Mouse (Mus musculus) midbrain, embryonic 16.5 days (tissue): ENCODE results near the gene Sun2. TPM values are rescaled to one million over a fixed set of nuclear protein-coding genes. Genes with fewer than 3 reads are reported as not detected.

Source experiments
- ATAC-seq: fragments of 200-750 bp; cut with Nextera tagmentation; 2 replicates; pipeline ENCODE4 v1.8.0; 2017; ENCODE audit warnings: moderate TSS enrichment
- H3K27ac ChIP-seq: fragments of 300-500 bp; sonication (generic); 2 replicates; pipeline ENCODE4 v1.5.1; 2014; ENCODE audit warnings: mild to moderate bottlenecking, low read length, mixed read lengths
- H3K27me3 ChIP-seq: fragments of 300-500 bp; sonication (generic); 2 replicates; pipeline ENCODE4 v1.6.1; 2014; ENCODE audit warnings: low read depth, low read length, mixed read lengths; ENCODE audit not compliant: control insufficient read depth, insufficient read depth
- H3K36me3 ChIP-seq: fragments of 300-500 bp; sonication (generic); 2 replicates; pipeline ENCODE4 v1.6.1; 2014; ENCODE audit warnings: mild to moderate bottlenecking, low read length, moderate library complexity, mixed read lengths; ENCODE audit not compliant: control insufficient read depth, insufficient read depth
- H3K4me1 ChIP-seq: fragments of 300-500 bp; sonication (generic); 2 replicates; pipeline ENCODE4 v1.6.1; 2014; ENCODE audit warnings: mild to moderate bottlenecking, low read length, mixed read lengths; ENCODE audit not compliant: control insufficient read depth, insufficient read depth
- H3K4me2 ChIP-seq: fragments of 300-500 bp; sonication (generic); 2 replicates; pipeline ENCODE4 v1.6.1; 2014; ENCODE audit warnings: mild to moderate bottlenecking, low read length, mixed read lengths
- H3K4me3 ChIP-seq: fragments of 300-500 bp; sonication (generic); 2 replicates; pipeline ENCODE4 v1.5.1; 2014; ENCODE audit warnings: low read depth, mild to moderate bottlenecking, low read length, moderate library complexity, mixed read lengths
- H3K9ac ChIP-seq: fragments of 300-500 bp; sonication (generic); 2 replicates; pipeline ENCODE4 v1.6.1; 2014; ENCODE audit warnings: low read depth, low read length, mixed read lengths
- H3K9me3 ChIP-seq: fragments of 300-500 bp; sonication (generic); replicated peaks from 2 replicates; pipeline ENCODE4 v1.6.1; 2014; ENCODE audit warnings: mild to moderate bottlenecking, low read length, mixed read lengths; ENCODE audit not compliant: control insufficient read depth, poor library complexity, severe bottlenecking
- WGBS: fragments of 180-500 bp; shearing (Covaris S2); extraction: QIAGEN DNeasy Blood & Tissue Kit; methylation state at CpG from one replicate; pipeline ENCODE4 v1.1.7; 2014; 5-methylcytosine and 5-hydroxymethylcytosine counted together
- polyA plus RNA-seq: library from polyadenylated mRNA; unstranded; fragments of >200 nt; fragmentation: Nextera tagmentation; extraction: Ambion mirVana; gene quantifications from 2 replicates; pipeline ENCODE4 v1.2.1, GENCODE M21; 2015

Sun2 gene
- polyA plus RNA-seq, result 5.7 and 6.0 TPM in 2 replicates

DNA sequence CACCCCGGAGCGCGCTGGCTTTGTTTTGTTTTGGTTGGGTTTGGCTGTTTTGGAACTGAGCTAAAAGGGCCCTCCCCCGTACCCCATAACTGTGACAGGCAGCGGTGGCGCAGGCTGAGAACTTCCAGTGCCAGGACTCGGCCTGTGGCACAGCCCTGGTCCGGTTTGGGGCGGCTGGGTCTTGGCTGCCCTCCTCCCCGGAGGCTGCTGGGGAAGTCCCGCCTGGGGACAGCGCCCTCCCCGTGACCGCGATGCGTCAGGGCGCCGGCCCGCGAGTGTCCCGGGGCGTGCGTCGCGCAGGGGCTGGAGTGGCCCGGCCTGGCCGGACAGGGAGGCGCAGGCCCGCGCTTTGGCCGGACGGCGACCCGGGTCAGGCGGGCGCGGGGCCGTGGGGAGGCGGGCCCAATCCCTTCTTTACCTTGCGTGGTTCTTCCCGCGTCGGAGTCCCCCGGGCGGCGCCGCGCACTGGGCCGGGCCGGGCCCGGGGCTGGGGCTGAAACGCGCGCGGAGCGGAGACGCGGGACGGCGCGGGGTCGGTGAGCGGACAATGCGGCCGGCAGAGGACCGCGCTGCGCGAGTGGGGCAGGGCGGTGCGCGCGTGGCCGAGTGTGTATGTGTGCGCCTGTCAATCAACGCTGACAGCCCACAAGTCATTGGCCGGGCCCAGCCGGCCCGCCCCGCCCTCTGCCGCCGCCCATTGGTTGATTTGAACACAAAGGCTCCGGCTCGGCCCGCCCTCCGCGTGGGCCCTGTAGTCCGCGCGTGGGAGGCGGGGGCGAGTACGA, at the start of gene Sun2:
Gene Sun2 (minus strand): TSS at position 616 of the 785 bp plus-strand sequence.
- peak; percentile 97 for ATAC-seq
- Histone ChIP-seq H3K36me3 (peaks cover 11% of the 10 kb centered on the region), H3K4me1 (peaks cover 20% of the 10 kb centered on the region)

DNA sequence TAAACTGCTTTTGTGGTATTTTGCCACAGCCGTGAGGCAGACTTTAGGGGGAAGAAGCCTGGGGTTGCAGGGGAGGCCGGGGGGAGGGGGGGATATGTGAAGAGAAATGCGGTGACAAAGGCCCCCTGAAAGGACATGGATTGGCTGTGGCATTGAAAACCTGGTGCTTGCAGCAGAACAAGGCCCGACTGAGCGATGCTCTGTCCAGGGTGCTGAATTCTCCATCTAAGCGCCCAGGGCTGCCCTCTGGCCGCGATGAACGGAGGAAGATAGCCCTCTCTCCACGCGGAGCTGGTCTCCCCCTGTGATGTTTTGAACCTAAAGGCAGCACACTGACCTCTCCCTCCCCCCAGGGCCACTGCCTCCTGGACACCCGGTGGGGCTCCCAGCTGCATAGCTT, 49.2 kb upstream of the Sun2 start:
- no peaks in the 10 kb centered on the region for H3K9me3 ChIP-seq
- H3K4me3 ChIP-seq, result no peak overlapping the region
- no peaks in the 10 kb centered on the region for H3K27me3 ChIP-seq
- no peak overlapping the region for H3K9ac ChIP-seq
- ATAC-seq, result no peak
- peaks cover 3% of the 10 kb centered on the region; the same call in 1 of the 2 replicates for H3K4me1 ChIP-seq
- peaks cover 2% of the 10 kb centered on the region; the same call in 1 of the 2 replicates for H3K36me3 ChIP-seq
- no peak overlapping the region for H3K4me2 ChIP-seq
- H3K27ac ChIP-seq, result no peak overlapping the region
- WGBS, result 4% methylated on average over 12 of the region's 12 CpGs

More for the DNA sequence above, at the start of gene Sun2:
- Histone ChIP-seq H3K4me3 (peak within 1 kb of the TSS; percentile 98), H3K9me3 (no peaks in the 10 kb centered on the region), H3K27me3 (no peaks in the 10 kb centered on the region), H3K4me2 (peak within 1 kb of the TSS; percentile 64), H3K9ac (peak within 1 kb of the TSS; percentile 96), H3K27ac (peak within 1 kb of the TSS; percentile 75)
- WGBS, result under 1% methylated on average over 81 of the region's 93 CpGs

DNA sequence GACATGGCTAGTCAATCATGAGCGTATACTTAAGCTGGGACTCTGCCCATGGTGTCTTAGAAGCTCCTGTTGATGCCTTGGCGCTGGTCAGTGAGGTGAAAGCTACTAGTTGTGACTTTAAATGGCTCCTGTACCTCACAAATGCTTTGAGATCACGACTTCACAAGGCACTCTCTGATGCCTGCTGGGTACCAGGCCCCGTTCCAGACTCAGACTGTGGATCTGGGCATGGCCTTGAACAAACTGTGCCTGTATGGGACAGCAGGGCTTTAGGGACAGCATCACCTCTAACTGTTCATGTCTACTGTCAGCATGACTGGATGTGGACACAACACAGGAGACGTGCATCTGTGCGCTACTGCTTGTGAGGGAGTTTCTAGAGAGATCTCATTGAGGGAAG, 48.6 kb upstream of the Sun2 start:
- WGBS, result 85% methylated on average over 6 of the region's 6 CpGs
- Histone ChIP-seq H3K36me3 (peaks cover 2% of the 10 kb centered on the region; the same call in 1 of the 2 replicates), H3K9me3 (no peaks in the 10 kb centered on the region), H3K27me3 (no peaks in the 10 kb centered on the region), H3K9ac (no peak overlapping the region), H3K4me2 (no peak overlapping the region), H3K27ac (no peak overlapping the region), H3K4me3 (no peak overlapping the region), H3K4me1 (peaks cover 3% of the 10 kb centered on the region; the same call in 1 of the 2 replicates)
- no peak for ATAC-seq

DNA sequence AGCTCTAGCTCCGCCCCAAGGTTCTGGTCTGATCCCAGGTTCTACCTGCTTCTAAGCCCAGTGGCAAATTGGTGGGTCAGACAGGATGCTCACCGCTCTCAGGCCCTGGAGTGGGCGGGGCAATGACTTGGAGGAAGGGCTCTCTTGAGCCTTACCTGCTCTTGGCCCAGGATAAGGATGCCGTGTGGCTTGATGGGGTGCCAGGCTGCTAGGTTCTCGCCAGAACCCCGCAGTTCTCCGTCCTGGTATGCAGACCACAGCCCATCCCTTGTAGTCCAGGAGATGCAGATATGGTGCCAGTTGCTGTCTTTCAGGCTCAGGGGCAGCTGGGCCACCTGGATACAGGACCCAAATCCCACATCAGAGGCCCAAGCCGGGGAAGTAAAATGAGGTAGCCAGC, 47.8 kb upstream of the Sun2 start:
- Histone ChIP-seq H3K36me3 (peaks cover 2% of the 10 kb centered on the region; the same call in 1 of the 2 replicates), H3K27me3 (no peaks in the 10 kb centered on the region), H3K9ac (no peak overlapping the region), H3K27ac (no peak overlapping the region), H3K4me3 (no peak overlapping the region), H3K4me2 (no peak overlapping the region), H3K4me1 (peaks cover 3% of the 10 kb centered on the region; the same call in 1 of the 2 replicates), H3K9me3 (no peaks in the 10 kb centered on the region)
- no peak for ATAC-seq
- WGBS, result 62% methylated on average over 8 of the region's 8 CpGs

DNA sequence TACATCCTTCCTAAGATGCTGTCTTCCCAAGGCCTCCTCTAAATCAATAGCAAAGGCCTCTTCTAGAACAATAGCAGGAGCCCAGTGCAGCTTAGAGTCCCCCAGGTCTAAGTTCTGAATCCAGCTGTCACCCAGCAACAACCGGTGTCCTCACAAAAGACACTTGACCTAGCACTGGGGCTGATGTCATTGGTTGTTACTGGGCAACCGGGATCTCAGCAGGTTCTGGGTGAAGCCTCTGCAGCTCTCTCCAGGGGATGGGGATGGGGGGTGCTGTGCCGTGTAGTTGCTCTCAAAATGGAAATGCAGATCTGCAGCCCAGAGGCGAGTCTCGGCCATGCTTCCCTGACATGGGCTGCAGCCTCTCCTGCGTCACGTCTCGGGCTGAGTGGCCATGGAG, 45.5 kb upstream of the Sun2 start:
- peaks cover 2% of the 10 kb centered on the region; the same call in 1 of the 2 replicates for H3K36me3 ChIP-seq
- H3K9ac ChIP-seq, result no peak overlapping the region
- peak overlapping the region; percentile 43; the same call in 1 of the 2 replicates for H3K27ac ChIP-seq
- H3K4me2 ChIP-seq, result no peak overlapping the region
- peak; percentile 57; the same call in 1 of the 2 replicates for ATAC-seq
- H3K4me1 ChIP-seq, result peaks cover 3% of the 10 kb centered on the region; the same call in 1 of the 2 replicates
- H3K9me3 ChIP-seq, result no peaks in the 10 kb centered on the region
- no peak overlapping the region for H3K4me3 ChIP-seq
- 26% methylated on average over 8 of the region's 8 CpGs for WGBS
- H3K27me3 ChIP-seq, result no peaks in the 10 kb centered on the region

DNA sequence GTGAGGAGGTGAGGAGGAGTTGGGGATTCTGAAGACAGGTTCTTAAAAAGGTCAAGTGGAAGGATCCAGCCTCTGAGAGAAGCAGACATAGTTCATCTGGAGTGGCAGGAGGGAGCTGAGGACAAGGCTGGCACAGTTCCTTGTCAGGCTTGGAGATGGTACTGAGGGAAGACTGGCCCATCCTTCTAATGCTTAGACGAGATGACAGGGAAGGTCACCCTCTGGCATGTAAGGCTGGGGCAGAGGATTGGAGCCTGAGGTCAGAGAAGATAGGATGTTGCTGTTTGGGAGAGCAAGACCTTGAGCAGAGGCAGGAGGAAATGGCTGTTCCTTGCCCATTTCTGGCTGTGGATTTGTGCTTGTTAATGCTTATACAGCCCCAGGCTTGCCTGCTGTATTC, 42.7 kb upstream of the Sun2 start:
- Histone ChIP-seq H3K9ac (no peak overlapping the region), H3K27me3 (no peaks in the 10 kb centered on the region), H3K4me2 (no peak overlapping the region), H3K9me3 (no peaks in the 10 kb centered on the region), H3K4me1 (peaks cover 3% of the 10 kb centered on the region; the same call in 1 of the 2 replicates), H3K36me3 (peaks cover 2% of the 10 kb centered on the region; the same call in 1 of the 2 replicates), H3K27ac (no peak overlapping the region), H3K4me3 (no peak overlapping the region)
- ATAC-seq, result no peak
- WGBS, result 74% methylated on average over 1 of the region's 1 CpGs

DNA sequence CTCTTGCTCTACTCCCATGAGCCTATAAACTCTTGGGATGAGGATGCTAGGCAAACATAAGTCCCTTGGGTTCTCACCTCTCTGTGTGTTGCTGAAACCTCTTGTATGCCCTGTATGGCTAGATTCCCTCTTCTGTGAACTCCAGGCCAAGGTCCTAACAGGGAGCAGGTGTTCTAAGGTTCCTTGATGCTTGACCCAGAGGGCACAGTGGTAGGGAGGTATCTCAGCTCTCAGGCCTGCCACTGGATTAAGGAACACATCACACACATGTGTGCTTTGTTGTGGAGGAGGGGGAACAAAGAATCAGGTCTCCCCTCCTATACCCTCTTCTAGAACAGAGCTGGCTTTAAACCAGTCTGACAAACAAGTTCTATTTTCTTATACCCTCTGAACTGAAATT, 35.4 kb upstream of the Sun2 start, which contains the start of gene Dnal4:
Gene Dnal4 (minus strand): TSS at position 101 of the 400 bp plus-strand sequence.
- H3K27ac ChIP-seq, result no peak within 1 kb of the TSS
- no peak within 1 kb of the TSS for H3K4me3 ChIP-seq
- no peaks in the 10 kb centered on the region for H3K9me3 ChIP-seq
- no peak within 1 kb of the TSS for H3K4me2 ChIP-seq
- H3K9ac ChIP-seq, result no peak within 1 kb of the TSS
- peaks cover 16% of the 10 kb centered on the region for H3K4me1 ChIP-seq
- no peaks in the 10 kb centered on the region for H3K27me3 ChIP-seq
- no peaks in the 10 kb centered on the region for H3K36me3 ChIP-seq
- ATAC-seq, result no peak

DNA sequence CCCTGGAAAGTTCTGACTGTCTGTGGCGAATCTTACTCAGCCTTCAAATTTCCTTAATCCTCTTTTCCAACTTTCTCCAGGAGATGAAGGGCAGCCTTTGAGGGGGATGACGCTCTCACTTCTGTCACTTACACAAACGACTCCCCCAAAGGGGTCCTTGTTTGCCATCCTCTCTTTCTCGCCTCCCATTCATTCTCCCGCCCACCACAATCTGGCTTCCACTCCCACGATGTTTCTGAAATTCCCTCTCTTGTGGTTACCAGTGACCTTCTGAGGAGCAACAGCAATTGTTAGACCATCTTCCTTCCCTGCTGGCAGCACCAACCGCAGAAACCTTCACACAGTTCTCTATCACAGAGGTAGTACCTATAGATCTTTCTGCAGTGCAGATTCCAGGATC, 33.3 kb upstream of the Sun2 start:
- WGBS, result 60% methylated on average over 7 of the region's 7 CpGs

More for the DNA sequence above, 33.3 kb upstream of the Sun2 start:
- no peaks in the 10 kb centered on the region for H3K27me3 ChIP-seq
- H3K36me3 ChIP-seq, result no peaks in the 10 kb centered on the region
- H3K4me3 ChIP-seq, result no peak overlapping the region
- no peak for ATAC-seq
- no peak overlapping the region for H3K9ac ChIP-seq
- peaks cover 17% of the 10 kb centered on the region for H3K4me1 ChIP-seq
- no peaks in the 10 kb centered on the region for H3K9me3 ChIP-seq
- H3K4me2 ChIP-seq, result no peak overlapping the region
- no peak overlapping the region for H3K27ac ChIP-seq
